Mouse (Mus musculus) liver, postnatal 0 days (tissue): ENCODE results near the gene Zfp652. TPM values are rescaled to one million over a fixed set of nuclear protein-coding genes. Genes with fewer than 3 reads are reported as not detected.

Experiments used
- ATAC-seq: fragments of 200-750 bp; cut with Nextera tagmentation; 2 replicates; pipeline ENCODE4 v1.8.0; 2017; ENCODE audit warnings: mild to moderate bottlenecking, moderate library complexity
- DNase-seq: peaks from one replicate; pipeline ENCODE4 v3.0.0-alpha.2; 2016
- H3K27ac ChIP-seq: fragments of 300-500 bp; sonication (generic); 2 replicates; pipeline ENCODE4 v1.5.1; 2014; ENCODE audit warnings: antibody characterized with exemption, moderate library complexity, mild to moderate bottlenecking, low read depth
- H3K27me3 ChIP-seq: fragments of 300-500 bp; sonication (generic); 2 replicates; pipeline ENCODE4 v1.6.1; 2014; ENCODE audit warnings: low read length, control low read depth, mixed read lengths; ENCODE audit not compliant: insufficient read depth
- H3K36me3 ChIP-seq: fragments of 300-500 bp; sonication (generic); replicated peaks from 2 replicates; pipeline ENCODE4 v1.6.1; 2014; ENCODE audit warnings: mild to moderate bottlenecking, control low read depth, low read length, moderate library complexity, mixed read lengths; ENCODE audit not compliant: insufficient read depth
- H3K4me1 ChIP-seq: fragments of 300-500 bp; sonication (generic); 2 replicates; pipeline ENCODE4 v1.6.1; 2014; ENCODE audit warnings: antibody characterized with exemption, mild to moderate bottlenecking, control low read depth; ENCODE audit not compliant: insufficient read depth
- H3K4me2 ChIP-seq: fragments of 300-500 bp; sonication (generic); 2 replicates; pipeline ENCODE4 v1.6.1; 2014; ENCODE audit warnings: low read depth, mild to moderate bottlenecking, low read length, moderate library complexity, mixed read lengths
- H3K4me3 ChIP-seq: fragments of 300-500 bp; sonication (generic); 2 replicates; pipeline ENCODE4 v1.5.1; 2014; ENCODE audit warnings: low read depth, low read length
- H3K9ac ChIP-seq: fragments of 300-500 bp; sonication (generic); replicated peaks from 2 replicates; pipeline ENCODE4 v1.6.1; 2014; ENCODE audit warnings: mild to moderate bottlenecking, moderate library complexity
- H3K9me3 ChIP-seq: fragments of 300-500 bp; sonication (generic); 2 replicates; pipeline ENCODE4 v1.6.1; 2016; ENCODE audit warnings: mild to moderate bottlenecking, control low read depth, low read length, mixed read lengths
- CTCF ChIP-seq: sonication (generic); IDR thresholded peaks from 2 replicates; pipeline ENCODE4 v1.5.1; 2016; ENCODE audit warnings: antibody characterized with exemption, low read depth
- EP300 ChIP-seq: IDR thresholded peaks from 2 replicates; pipeline ENCODE4 v1.6.1; 2016; ENCODE audit warnings: antibody characterized with exemption, low read depth, mild to moderate bottlenecking
- WGBS: fragments of 180-500 bp; shearing (Covaris S2); extraction: QIAGEN DNeasy Blood & Tissue Kit; methylation state at CpG from one replicate; pipeline ENCODE4 v1.1.7; 2014; ENCODE audit not compliant: insufficient replicate concordance; 5-methylcytosine and 5-hydroxymethylcytosine counted together
- polyA plus RNA-seq: library from polyadenylated mRNA; unstranded; fragments of >200 nt; fragmentation: Nextera tagmentation; extraction: Ambion mirVana; gene quantifications from 2 replicates; pipeline ENCODE4 v1.2.1, GENCODE M21; 2015

Zfp652 gene
- polyA plus RNA-seq, 1 experiment from 2014 or later: 5.6 TPM

GRCm38 (mm10) chr11:95778831-95779251 lies 66.4 kb downstream of the Zfp652 start:
- Histone ChIP-seq H3K36me3 (no peaks in the 10 kb centered on the region), H3K9ac (peak overlapping the region; percentile 68), H3K4me3 (peak overlapping the region; percentile 42), H3K27ac (peak overlapping the region; percentile 78), H3K4me2 (peak overlapping the region; percentile 64), H3K4me1 (peaks cover 23% of the 10 kb centered on the region), H3K9me3 (no peaks in the 10 kb centered on the region), H3K27me3 (no peaks in the 10 kb centered on the region)
- DNase-seq (peak; percentile 74), ATAC-seq (peak; percentile 59)
- TF ChIP-seq EP300 (no peak), CTCF (peak; percentile 77)
- 68% methylated on average over 4 of the region's 4 CpGs for WGBS

GRCm38 (mm10) chr11:95779366-95779765 lies 66.9 kb downstream of the Zfp652 start:
- Histone ChIP-seq H3K27me3 (no peaks in the 10 kb centered on the region), H3K4me3 (peak overlapping the region; percentile 42; the same call in 1 of the 2 replicates), H3K4me1 (peaks cover 23% of the 10 kb centered on the region), H3K9me3 (no peaks in the 10 kb centered on the region), H3K36me3 (no peaks in the 10 kb centered on the region), H3K4me2 (peak overlapping the region; percentile 64), H3K9ac (no peak overlapping the region), H3K27ac (no peak overlapping the region)
- no peak for DNase-seq
- ATAC-seq: no peak
- TF ChIP-seq CTCF (no peak), EP300 (no peak)
- WGBS: 86% methylated on average over 4 of the region's 4 CpGs

GRCm38 (mm10) chr11:95780480-95780879 lies 68.0 kb downstream of the Zfp652 start:
- H3K9me3 ChIP-seq: no peaks in the 10 kb centered on the region
- no peak overlapping the region for H3K4me2 ChIP-seq
- no peak overlapping the region for H3K9ac ChIP-seq
- DNase-seq (no peak), ATAC-seq (no peak)
- no peaks in the 10 kb centered on the region for H3K27me3 ChIP-seq
- no peak overlapping the region for H3K27ac ChIP-seq
- TF ChIP-seq EP300 (no peak), CTCF (no peak)
- peaks cover 23% of the 10 kb centered on the region for H3K4me1 ChIP-seq
- 94% methylated on average over 8 of the region's 8 CpGs for WGBS
- H3K36me3 ChIP-seq: no peaks in the 10 kb centered on the region
- no peak overlapping the region for H3K4me3 ChIP-seq

- H3K9me3 ChIP-seq: no peaks in the 10 kb centered on the region
- H3K27ac ChIP-seq: no peak overlapping the region
- H3K27me3 ChIP-seq: no peaks in the 10 kb centered on the region
- TF ChIP-seq EP300 (no peak), CTCF (no peak)
- no peak overlapping the region for H3K9ac ChIP-seq
- 86% methylated on average over 11 of the region's 11 CpGs for WGBS
- no peak overlapping the region for H3K4me3 ChIP-seq
- no peak for DNase-seq
- H3K4me2 ChIP-seq: no peak overlapping the region
- H3K36me3 ChIP-seq: no peaks in the 10 kb centered on the region
- no peak for ATAC-seq
- peaks cover 23% of the 10 kb centered on the region for H3K4me1 ChIP-seq
These were observed 69.1 kb downstream of the Zfp652 start for GRCm38 (mm10) chr11:95781557-95781956.

- Histone ChIP-seq H3K4me2 (no peak overlapping the region), H3K36me3 (no peaks in the 10 kb centered on the region), H3K4me1 (peaks cover 7% of the 10 kb centered on the region), H3K9ac (no peak overlapping the region), H3K27me3 (no peaks in the 10 kb centered on the region), H3K27ac (no peak overlapping the region), H3K9me3 (no peaks in the 10 kb centered on the region), H3K4me3 (no peak overlapping the region)
- 82% methylated on average over 4 of the region's 4 CpGs for whole genome bisulfite sequencing
- no peak for DNase-seq
- ATAC-seq: no peak
- TF ChIP-seq CTCF (no peak), EP300 (no peak)
These were observed 71.0 kb downstream of the Zfp652 start for GRCm38 (mm10) chr11:95783457-95783856.

GRCm38 (mm10) chr11:95783958-95784357 lies 71.5 kb downstream of the Zfp652 start:
- Histone ChIP-seq H3K36me3 (no peaks in the 10 kb centered on the region), H3K4me1 (peaks cover 2% of the 10 kb centered on the region), H3K4me3 (no peak overlapping the region), H3K4me2 (no peak overlapping the region), H3K9ac (no peak overlapping the region), H3K27ac (no peak overlapping the region), H3K9me3 (no peaks in the 10 kb centered on the region), H3K27me3 (no peaks in the 10 kb centered on the region)
- DNase-seq (no peak), ATAC-seq (no peak)
- WGBS: 78% methylated on average over 9 of the region's 9 CpGs
- TF ChIP-seq CTCF (no peak), EP300 (no peak)

- TF ChIP-seq CTCF (peak; percentile 74), EP300 (no peak)
- DNase-seq: peak; percentile 65
- WGBS: 90% methylated on average over 4 of the region's 4 CpGs
- Histone ChIP-seq H3K36me3 (no peaks in the 10 kb centered on the region), H3K27ac (no peak overlapping the region), H3K9ac (no peak overlapping the region), H3K27me3 (no peaks in the 10 kb centered on the region), H3K4me2 (no peak overlapping the region), H3K4me3 (no peak overlapping the region), H3K4me1 (no peaks in the 10 kb centered on the region), H3K9me3 (no peaks in the 10 kb centered on the region)
- ATAC-seq: no peak
These were observed 73.2 kb downstream of the Zfp652 start for GRCm38 (mm10) chr11:95785675-95786074.
